10 mouse cellular contexts compared by ENCODE assay signal in genomic region chr16:91268724-91269452, GRCm38 (mm10). TPM values are rescaled to one million over a fixed set of nuclear protein-coding genes. Genes with fewer than 3 reads are reported as not detected.
DNase-seq lines count a peak whose midpoint lies in the region; ATAC-seq and TF ChIP-seq lines count a peak whose summit lies in the region.
"Had no signal": no experiment of that assay in that cellular context is flagged by ENCODE, and none has a peak within 500 bp of the region (broad histone marks: within the 10 kb centered on the region; RNA-seq: fewer than 3 reads in every experiment).

No protein-coding gene starts in this region.

- no peak overlapping the region for H3K9ac ChIP-seq in heart, postnatal 0 days (replicated peaks; ENCODE audit: low read depth, low read length)
- no peak overlapping the region for H3K9ac ChIP-seq in hindbrain, embryonic 14.5 days
- H3K9ac ChIP-seq in midbrain, embryonic 11.5 days (ENCODE audit: low read length), result no peak overlapping the region

- no peak for TF ChIP-seq EP300 in heart, postnatal 0 days (IDR thresholded peaks at IDR 0.05; ENCODE audit: low read depth)

- H3K36me3 ChIP-seq in heart, postnatal 0 days (replicated peaks; ENCODE audit: control insufficient read depth, insufficient read depth, low read length), result no peaks in the 10 kb centered on the region
- no peaks in the 10 kb centered on the region for H3K36me3 ChIP-seq in hindbrain, embryonic 14.5 days (replicated peaks; ENCODE audit: control insufficient read depth, insufficient read depth)
- no peaks in the 10 kb centered on the region for H3K36me3 ChIP-seq in midbrain, embryonic 11.5 days (ENCODE audit: control insufficient read depth, insufficient read depth, low read length)

- no peaks in the 10 kb centered on the region for H3K9me3 ChIP-seq in heart, postnatal 0 days (replicated peaks; ENCODE audit: control insufficient read depth, low read length)
- H3K9me3 ChIP-seq in hindbrain, embryonic 14.5 days (ENCODE audit: control insufficient read depth, low read length), result no peaks in the 10 kb centered on the region
- H3K9me3 ChIP-seq in midbrain, embryonic 11.5 days (ENCODE audit: control insufficient read depth, low read length), result no peaks in the 10 kb centered on the region

- H3K4me3 ChIP-seq in heart, postnatal 0 days (ENCODE audit: low read depth, low read length), result peak overlapping the region; percentile 38; the same call in 1 of the 2 replicates
- peak overlapping the region; percentile 48 for H3K4me3 ChIP-seq in cortical plate, adult 2 months (ENCODE audit: insufficient read depth, low read length)
- peak overlapping the region; percentile 38 for H3K4me3 ChIP-seq in hindbrain, embryonic 14.5 days (replicated peaks; ENCODE audit: low read length)
- no peak overlapping the region for H3K4me3 ChIP-seq in midbrain, embryonic 11.5 days (ENCODE audit: low read depth, low read length)

- intact Hi-C loops in heart, postnatal 10 days (cut with DNase I), result no loop called here

- H3K4me2 ChIP-seq in heart, postnatal 0 days (ENCODE audit: low read depth, low read length), result peak overlapping the region; percentile 60
- H3K4me2 ChIP-seq in hindbrain, embryonic 14.5 days (replicated peaks), result peak overlapping the region; percentile 77
- H3K4me2 ChIP-seq in midbrain, embryonic 11.5 days, result peak overlapping the region; percentile 56

- no peak for TF ChIP-seq POLR2A in cortical plate, adult 2 months (IDR thresholded peaks at IDR 0.05; ENCODE audit: extremely low read depth, insufficient read depth, low read length)

- no peak for TF ChIP-seq CTCF in heart, postnatal 0 days (IDR thresholded peaks at IDR 0.05; ENCODE audit: low read depth)
- no peak for TF ChIP-seq CTCF in cortical plate, adult 2 months (IDR thresholded peaks at IDR 0.05; ENCODE audit: extremely low read depth, insufficient read depth, low read length)

- DNase-seq in heart, postnatal 0 days (ENCODE audit: low spot score), result no peak
- DNase-seq in heart, postnatal 10 days, result no peak
- no peak for DNase-seq in hindbrain, embryonic 14.5 days (ENCODE audit: low spot score)
- DNase-seq in midbrain, embryonic 11.5 days (ENCODE audit: low spot score, missing footprints), result no peak
- no peak for DNase-seq in adrenal gland, postnatal 10 days
- DNase-seq in thymus, adult 18-20 months, result no peak

- WGBS in heart, postnatal 0 days, result 11% methylated on average over 13 of the region's 13 CpGs
- WGBS in hindbrain, embryonic 14.5 days, result 8% methylated on average over 13 of the region's 13 CpGs
- 6% methylated on average over 13 of the region's 13 CpGs for WGBS in midbrain, embryonic 11.5 days

- no peak overlapping the region for H3K27ac ChIP-seq in heart, postnatal 0 days (ENCODE audit: low read depth)
- H3K27ac ChIP-seq in cortical plate, adult 2 months (ENCODE audit: insufficient read depth, low read length), result no peak overlapping the region
- no peak overlapping the region for H3K27ac ChIP-seq in hindbrain, embryonic 14.5 days
- H3K27ac ChIP-seq in midbrain, embryonic 11.5 days (ENCODE audit: low read depth, low read length), result no peak overlapping the region

- H3K27me3 ChIP-seq in heart, postnatal 0 days (ENCODE audit: control insufficient read depth, insufficient read depth, low read length), result peaks cover 91% of the 10 kb centered on the region
- H3K27me3 ChIP-seq in hindbrain, embryonic 14.5 days (ENCODE audit: control insufficient read depth, insufficient read depth, low read length), result peaks cover 100% of the 10 kb centered on the region
- peaks cover 79% of the 10 kb centered on the region for H3K27me3 ChIP-seq in midbrain, embryonic 11.5 days (ENCODE audit: control insufficient read depth, insufficient read depth, low read length)

- H3K4me1 ChIP-seq in heart, postnatal 0 days (ENCODE audit: control insufficient read depth, insufficient read depth), result no peaks in the 10 kb centered on the region
- no peaks in the 10 kb centered on the region for H3K4me1 ChIP-seq in cortical plate, adult 2 months (ENCODE audit: control insufficient read depth, insufficient read depth, low read length)
- peaks cover 14% of the 10 kb centered on the region for H3K4me1 ChIP-seq in hindbrain, embryonic 14.5 days (replicated peaks; ENCODE audit: control insufficient read depth, insufficient read depth, low read length)
- H3K4me1 ChIP-seq in midbrain, embryonic 11.5 days (ENCODE audit: control insufficient read depth, insufficient read depth, low read length), result peaks cover 11% of the 10 kb centered on the region

- no peak for ATAC-seq in heart, postnatal 0 days (ENCODE audit: insufficient read depth, low read depth)
- no peak for ATAC-seq in hindbrain, embryonic 14.5 days (ENCODE audit: low FRiP score)
- ATAC-seq in midbrain, embryonic 11.5 days (ENCODE audit: low FRiP score), result no peak
- ATAC-seq in megakaryocyte progenitor cell, adult 5-6 weeks (replicated peaks; ENCODE audit: poor library complexity), result no peak

RNA-seq across cellular contexts. Expression of gene Olig1, which starts 0.7 kb away (rescaled TPM):
- not detected in 2 replicates for total RNA-seq in heart, postnatal 0 days (2014; rRNA removed; ENCODE audit: low replicate concordance)
- polyA plus RNA-seq in heart, postnatal 0 days (2015; fragmentation: Nextera tagmentation; extraction: Ambion mirVana), result 0.07 TPM in 1 of 2 replicates, not detected in the other
- not detected for total RNA-seq in heart, postnatal 10 days (2021)
- polyA plus RNA-seq in cortical plate, adult 2 months (2012; rRNA removed), result 202 and 230 TPM in 2 replicates
- 93.4 and 118 TPM in 2 replicates for polyA plus RNA-seq in hindbrain, embryonic 14.5 days (2014; fragmentation: Nextera tagmentation; extraction: Ambion mirVana)
- 2.8 and 3.2 TPM in 2 replicates for polyA plus RNA-seq in midbrain, embryonic 11.5 days (2014; fragmentation: Nextera tagmentation; extraction: Ambion mirVana)
- 1 to 10 TPM in 1 of 2 experiments, under 1 TPM in 1; 0.75 to 1.6 TPM for total RNA-seq in adrenal gland, postnatal 10 days (2021)
- total RNA-seq in megakaryocyte progenitor cell, adult 5-6 weeks (2015), result not detected in 2 replicates
- total RNA-seq in megakaryocyte progenitor cell, adult 5-6 weeks (2017), result not detected in 2 replicates
- total RNA-seq: CH12.LX had no signal

RNA-seq across cellular contexts. Expression of gene Olig2, which starts 43.6 kb away (rescaled TPM):
- total RNA-seq in heart, postnatal 0 days (2014; rRNA removed; ENCODE audit: low replicate concordance), result 0.46 TPM in 1 of 2 replicates, not detected in the other
- not detected in 2 replicates for polyA plus RNA-seq in heart, postnatal 0 days (2015; fragmentation: Nextera tagmentation; extraction: Ambion mirVana)
- total RNA-seq in heart, postnatal 10 days (2021), result not detected
- polyA plus RNA-seq in cortical plate, adult 2 months (2012; rRNA removed), result 32.9 and 37.9 TPM in 2 replicates
- polyA plus RNA-seq in hindbrain, embryonic 14.5 days (2014; fragmentation: Nextera tagmentation; extraction: Ambion mirVana), result 10.9 and 14.1 TPM in 2 replicates
- 6.8 and 7.5 TPM in 2 replicates for polyA plus RNA-seq in midbrain, embryonic 11.5 days (2014; fragmentation: Nextera tagmentation; extraction: Ambion mirVana)
- not detected for total RNA-seq in adrenal gland, postnatal 10 days (2021)
- total RNA-seq in megakaryocyte progenitor cell, adult 5-6 weeks (2015), result not detected in 2 replicates
- total RNA-seq in megakaryocyte progenitor cell, adult 5-6 weeks (2017), result not detected in 2 replicates
- total RNA-seq: CH12.LX had no signal
- polyA plus RNA-seq: urinary bladder, adult 2 months had no signal
